Mouse (Mus musculus) right cerebral cortex, postnatal 4 days (tissue): ENCODE measurements around the gene Zfp260.
"Not testable (repeated sequence)": the region's sequence is repeated elsewhere in the genome, so short reads cannot be mapped to it uniquely, and the experiment has no call there.

ENCODE experiments used
- DNase-seq: peaks from one replicate; pipeline ENCODE4 v3.0.0-alpha.2; 2022

Zfp260 gene

GRCm38 (mm10) chr7:30094646-30095429, at the start of gene Zfp260:
Gene Zfp260, plus strand, starts transcription at chr7:30094777.
- peak; percentile 92 for DNase-seq

- no peak for DNase-seq
These were observed 46.5 kb upstream of the Zfp260 start for GRCm38 (mm10) chr7:30048126-30048525.

GRCm38 (mm10) chr7:30050882-30051548, 43.6 kb upstream of the Zfp260 start, which contains the start of gene Zfp14:
Gene Zfp14, minus strand, starts transcription at chr7:30051380.
- peak; percentile 88 for DNase-seq

DNA sequence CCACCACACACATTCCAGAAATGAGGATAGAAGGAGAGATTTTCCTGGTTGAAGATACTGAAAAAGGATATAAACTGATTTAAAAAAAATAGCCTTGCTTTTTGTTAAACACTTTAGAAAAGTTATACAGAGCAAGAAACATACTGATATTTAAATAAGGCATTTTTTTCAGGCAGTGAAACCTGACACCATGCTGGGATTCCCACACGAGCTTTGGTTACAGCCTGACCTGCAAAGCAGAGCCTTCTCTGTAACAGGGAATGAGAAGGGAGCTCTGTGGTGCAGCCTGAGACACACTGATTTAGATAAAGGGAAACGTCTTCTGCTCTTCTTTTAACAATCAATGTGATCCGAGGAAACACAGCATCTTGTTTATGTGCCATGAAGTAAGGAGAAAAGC, 41.0 kb upstream of the Zfp260 start:
- DNase-seq, result no peak

- DNase-seq, result no peak
These were observed 34.2 kb upstream of the Zfp260 start for GRCm38 (mm10) chr7:30060341-30060740.

- peak; percentile 25 for DNase-seq
These were observed 32.1 kb upstream of the Zfp260 start for GRCm38 (mm10) chr7:30062478-30062877.

- DNase-seq, result no peak
These were observed 30.0 kb upstream of the Zfp260 start for GRCm38 (mm10) chr7:30064622-30065021.

DNA sequence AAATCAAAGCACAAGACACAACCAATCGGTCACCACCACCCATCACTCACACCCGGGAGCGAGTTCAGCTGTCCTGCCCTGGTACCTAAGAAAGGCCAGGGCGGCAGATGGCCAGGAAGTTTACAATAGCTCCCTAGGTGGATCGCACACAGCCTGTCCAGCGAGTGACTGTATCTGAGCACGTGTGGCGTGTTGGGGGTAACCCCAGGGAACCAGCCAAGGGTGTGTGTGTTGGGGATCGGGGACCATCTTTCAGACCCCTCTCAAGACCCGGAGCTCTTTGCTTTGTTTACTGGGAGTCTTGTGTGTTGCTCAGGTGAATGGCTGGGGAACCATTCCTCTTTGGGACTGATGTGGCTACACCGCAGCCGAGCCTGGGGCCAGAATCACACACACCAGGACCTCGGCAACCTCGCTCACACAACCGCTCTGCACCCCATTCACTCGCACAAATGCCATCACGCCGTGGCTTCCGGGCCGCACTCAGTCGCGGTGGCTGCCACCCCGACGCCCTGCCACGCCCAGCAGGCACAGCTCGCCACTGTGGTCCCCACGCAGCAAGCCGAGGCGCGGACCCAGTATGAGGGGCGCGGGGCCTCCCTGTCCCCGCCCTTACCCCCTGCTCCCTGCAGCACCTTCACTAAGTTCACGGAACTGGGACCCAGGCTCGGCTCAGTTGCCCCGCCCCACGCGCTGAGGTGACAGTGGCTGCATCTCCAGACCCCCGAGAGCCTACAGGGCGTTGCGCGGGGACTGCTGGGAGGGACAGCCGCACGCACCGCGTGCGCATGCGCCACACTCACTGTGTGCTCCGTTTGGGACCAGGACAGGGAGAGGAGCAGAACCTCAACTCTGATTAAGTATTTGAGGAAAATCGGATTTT, 22.2 kb upstream of the Zfp260 start, which contains the start of gene Zfp82:
Gene Zfp82 (minus strand): TSS at position 755 of the 883 bp plus-strand sequence.
- DNase-seq, result peak; percentile 82

DNA sequence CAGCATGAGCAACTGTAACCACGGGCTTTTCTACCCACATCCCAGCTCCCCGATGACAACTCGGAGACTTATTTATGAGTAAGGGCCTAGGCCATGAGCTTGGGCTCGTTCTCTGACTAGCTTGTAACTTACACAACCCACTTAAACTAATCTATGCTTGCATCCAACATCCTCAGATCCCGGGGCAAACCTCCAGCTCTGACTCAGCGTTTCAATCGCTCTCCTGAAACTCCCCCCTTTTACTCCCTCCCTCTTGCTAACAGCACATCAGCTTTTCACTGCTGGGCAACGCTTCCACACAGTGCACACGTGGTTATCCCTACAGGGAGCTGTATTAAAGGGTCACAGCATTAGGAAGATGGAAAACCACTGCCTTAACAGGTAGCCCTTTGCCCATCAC, 8.1 kb upstream of the Zfp260 start:
- no peak for DNase-seq

DNA sequence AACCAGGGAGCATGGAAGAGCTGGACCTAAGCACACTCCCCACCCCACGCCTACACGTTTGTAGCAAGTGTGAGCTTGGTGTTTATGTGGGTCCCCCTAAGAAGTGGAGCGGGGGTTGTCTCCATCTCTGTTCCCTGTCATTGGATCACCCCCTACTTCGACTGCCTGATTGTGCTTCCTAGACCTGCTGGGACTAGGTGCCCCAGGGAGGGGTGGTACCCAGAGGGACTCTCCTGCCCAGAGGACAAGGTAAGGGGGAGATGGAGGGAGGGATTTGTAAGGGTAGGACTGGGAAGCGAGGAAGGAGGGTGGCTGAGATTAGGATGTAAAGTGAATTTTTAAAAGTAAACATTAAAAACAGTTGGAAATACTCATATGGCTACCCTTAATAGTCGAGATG, 5.2 kb upstream of the Zfp260 start:
- no peak for DNase-seq

DNA sequence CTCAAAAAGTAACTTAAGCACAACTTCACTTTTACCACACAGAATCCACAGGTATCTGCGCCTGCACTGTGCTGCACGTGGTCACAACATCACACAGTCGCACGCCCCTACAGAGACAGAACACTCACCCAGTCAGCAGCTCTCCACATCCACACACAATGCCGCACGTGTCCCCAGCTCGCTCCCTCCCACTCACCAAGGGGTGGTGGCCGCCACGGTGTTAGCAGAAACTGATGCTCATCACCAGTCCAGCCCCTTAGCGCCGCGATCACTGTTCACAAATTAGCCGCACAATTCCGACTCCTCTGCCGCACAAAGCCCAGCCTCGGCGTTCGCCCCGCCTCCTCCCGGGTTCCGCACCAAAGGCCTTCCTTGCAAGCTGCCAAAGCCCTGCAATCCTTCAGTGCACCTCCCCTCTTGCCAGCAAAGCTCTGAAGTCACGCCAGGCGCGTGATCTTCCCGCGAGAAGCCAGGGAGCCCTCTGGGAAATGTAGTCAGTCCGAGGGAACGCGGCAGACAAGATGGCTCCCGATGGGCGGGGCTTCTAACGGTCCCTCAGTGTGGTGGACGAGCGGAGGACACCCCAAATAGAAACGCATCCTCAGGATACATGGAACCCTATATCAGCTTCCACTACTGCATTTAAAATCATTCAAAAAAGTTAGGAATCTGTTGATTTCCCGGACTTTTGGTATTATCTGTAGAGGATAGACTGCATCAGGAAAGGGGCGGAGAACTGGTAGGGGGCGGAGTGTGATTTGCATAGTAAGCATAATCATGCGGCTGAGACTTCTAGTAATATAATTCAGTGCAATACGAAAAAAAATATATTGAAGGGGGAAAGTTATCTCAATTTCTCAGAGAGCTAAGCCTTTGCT, 4.2 kb upstream of the Zfp260 start, which contains the start of the genes Gm26920 and Zfp566:
Gene Gm26920 (minus strand): TSS at position 319 of the 878 bp plus-strand sequence.
Gene Zfp566 (minus strand): TSS at position 436 of the 878 bp plus-strand sequence.
- peak; percentile 92 for DNase-seq

- DNase-seq, result no peak
These were observed 3.5 kb upstream of the Zfp260 start for GRCm38 (mm10) chr7:30090970-30091585.

GRCm38 (mm10) chr7:30092666-30093065, 1.9 kb upstream of the Zfp260 start:
- no peak for DNase-seq

DNA sequence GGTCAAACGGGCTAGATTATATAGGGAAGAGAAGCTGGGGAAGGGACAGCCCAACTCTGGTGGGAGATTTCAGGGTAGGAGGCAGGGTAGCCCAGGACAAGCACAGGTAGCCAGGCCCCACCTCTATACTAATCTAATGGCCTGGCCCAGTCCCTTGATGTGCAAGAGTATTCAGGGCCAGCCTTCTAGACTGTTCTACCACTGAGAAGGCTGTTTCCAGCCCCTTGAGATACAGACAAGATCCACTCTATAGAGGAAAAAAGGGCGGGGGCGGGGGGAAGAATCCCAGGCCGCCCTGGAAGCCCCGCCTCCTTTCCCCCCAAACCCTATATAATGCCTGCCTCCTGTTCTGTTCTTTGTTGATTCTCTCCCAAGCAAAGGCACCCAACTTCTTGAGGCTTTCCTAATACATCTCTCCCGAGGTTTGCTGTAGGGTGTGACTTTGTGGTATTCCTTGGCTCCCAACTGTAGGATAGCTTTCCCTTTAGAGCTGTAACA, 610 bp upstream of the Zfp260 start:
- DNase-seq, result no peak

DNA sequence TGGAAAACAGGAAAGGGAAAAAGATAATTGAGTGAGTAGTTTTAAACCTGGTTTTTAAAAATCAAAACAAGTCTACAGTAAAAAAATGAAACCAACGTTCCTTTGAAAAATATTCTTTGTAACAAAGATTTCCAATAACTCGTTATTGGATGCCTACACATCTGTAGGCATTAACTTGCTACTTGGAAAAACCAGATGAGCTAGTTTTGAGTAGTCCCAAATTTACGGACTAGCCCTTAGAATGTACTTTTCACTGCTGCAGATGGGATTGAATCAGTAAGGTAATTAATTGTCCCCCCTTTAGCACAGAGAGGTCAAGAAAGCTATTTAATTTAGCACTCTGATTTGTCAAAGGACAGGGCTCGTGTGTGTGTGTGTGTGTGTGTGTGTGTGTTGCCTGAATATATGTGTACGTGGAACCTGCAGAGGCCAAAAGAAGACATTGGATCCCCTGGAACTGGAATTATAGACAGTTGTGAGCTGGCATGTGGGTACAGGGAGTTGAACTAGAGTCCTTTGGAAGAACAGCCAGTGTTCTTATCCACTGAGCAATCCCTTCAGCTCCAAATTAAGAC, 1.1 kb downstream of the Zfp260 start:
- no peak for DNase-seq

GRCm38 (mm10) chr7:30099297-30099696, 4.7 kb downstream of the Zfp260 start:
- peak; percentile 82 for DNase-seq

GRCm38 (mm10) chr7:30116076-30116475, 21.5 kb downstream of the Zfp260 start:
- no peak for DNase-seq

- DNase-seq, result not testable (repeated sequence)
These were observed 23.4 kb downstream of the Zfp260 start for GRCm38 (mm10) chr7:30117935-30118334.

GRCm38 (mm10) chr7:30121308-30122187, 27.0 kb downstream of the Zfp260 start, which contains the start of gene Zfp382:
Gene Zfp382, plus strand, starts transcription at chr7:30121942.
- peak; percentile 91 for DNase-seq

DNA sequence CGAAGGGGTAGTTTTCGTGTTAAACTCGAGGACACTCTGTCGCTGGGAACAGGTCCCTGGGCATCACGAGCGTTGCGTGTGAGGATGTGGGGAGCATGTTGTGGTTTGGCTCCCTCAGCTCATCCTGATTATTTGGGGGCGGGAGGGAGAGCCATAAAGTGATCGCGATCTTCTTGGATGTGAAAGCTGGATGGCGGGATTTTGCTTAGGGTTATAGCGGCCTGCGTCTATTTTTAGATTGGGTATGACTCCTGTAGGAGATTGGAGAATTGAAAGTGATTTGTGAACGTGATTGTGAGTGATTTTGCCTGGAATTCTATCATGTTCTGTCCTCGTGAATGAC, 27.6 kb downstream of the Zfp260 start:
- DNase-seq, result no peak
